Mouse (Mus musculus) CD4-positive helper T cell, adult 2 months (primary cell): ENCODE data around the gene Psg23.
"Not testable (repeated sequence)": the region's sequence is repeated elsewhere in the genome, so short reads cannot be mapped to it uniquely, and the experiment has no call there.

Experiments used
- DNase-seq: peaks from one replicate; pipeline ENCODE4 v3.0.0-alpha.2; 2012; ENCODE audit warnings: low read depth, missing footprints, low spot score

The Psg23 gene

GRCm38 (mm10) chr7:18616401-18616800 is at the start of gene Psg23:
Gene Psg23 (minus strand): TSS chr7:18616501.
- DNase-seq, result not testable (repeated sequence)

DNA sequence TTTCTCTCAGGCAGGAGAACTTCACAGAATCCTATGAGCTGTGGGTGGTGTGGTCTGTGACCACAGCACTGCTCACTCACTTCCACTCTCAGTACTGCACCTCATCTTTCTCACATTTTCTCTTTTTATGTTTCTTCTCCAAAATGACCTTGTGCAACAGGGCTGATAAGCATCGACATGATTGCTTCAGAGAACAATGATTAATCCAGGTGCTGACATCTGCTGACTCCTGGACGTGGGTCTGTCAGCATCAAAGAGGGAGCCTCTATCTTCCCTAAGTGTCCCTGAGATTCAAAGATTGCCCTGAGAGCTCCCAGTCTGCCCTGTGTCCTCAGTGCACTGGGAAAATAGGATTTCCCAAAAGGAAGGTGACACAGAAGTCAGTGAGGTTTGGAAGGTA is 40.3 kb upstream of the Psg23 start, which contains the start of gene Psg21:
Gene Psg21, minus strand, starts transcription at position 101 of the 400 bp plus-strand sequence.
- not testable (repeated sequence) for DNase-seq

GRCm38 (mm10) chr7:18626921-18627320 is 10.6 kb upstream of the Psg23 start:
- not testable (repeated sequence) for DNase-seq

DNA sequence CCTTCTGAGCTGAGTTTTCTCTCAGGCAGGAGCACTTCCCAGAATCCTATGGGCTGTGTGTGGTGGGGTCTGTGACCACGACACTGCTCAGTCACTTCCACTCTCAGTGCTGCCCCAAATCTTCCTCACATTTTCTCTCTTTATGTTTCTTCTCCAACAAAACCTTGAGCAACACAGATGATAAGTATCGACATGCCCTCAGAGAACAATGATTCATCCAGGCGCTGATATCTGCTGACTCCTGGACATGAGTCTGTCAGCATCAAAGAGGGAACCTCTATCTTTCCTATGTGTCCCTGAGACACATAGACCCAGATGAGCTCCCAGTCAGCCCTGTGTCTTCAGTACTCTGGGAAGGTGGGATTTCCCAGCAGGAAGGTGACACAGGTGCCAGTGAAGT is 49.1 kb downstream of the Psg23 start, which contains the start of gene Psg27:
Gene Psg27, minus strand, starts transcription at position 101 of the 400 bp plus-strand sequence.
- no peak for DNase-seq

DNA sequence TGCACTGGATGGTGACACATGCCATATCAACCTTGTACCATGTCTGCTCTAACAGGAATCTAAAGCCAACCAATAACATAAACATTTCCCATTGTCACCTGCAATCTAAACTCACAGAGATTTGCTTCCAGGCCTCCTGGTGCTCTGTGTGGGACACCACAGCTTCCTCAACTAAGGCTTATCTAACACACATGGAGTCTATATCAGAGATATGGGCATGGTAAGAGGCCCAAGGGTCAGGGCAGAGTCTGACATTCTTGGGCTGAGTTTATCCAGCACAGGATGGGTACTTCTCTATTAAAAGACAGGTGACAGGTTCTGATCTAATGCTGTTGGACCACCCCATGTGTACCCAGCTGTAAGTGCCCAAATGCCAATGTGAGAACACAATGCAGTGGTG is 56.5 kb downstream of the Psg23 start:
- DNase-seq, result no peak
